Mouse (Mus musculus) megakaryocyte, embryonic 14.5 days (primary cell): ENCODE measurements around the gene Hspbp1.

Source experiments
- FLI1 ChIP-seq: IDR thresholded peaks from 2 replicates; pipeline ENCODE4 v1.6.1; 2012; ENCODE audit warnings: low read length, inconsistent platforms, mixed read lengths
- GATA1 ChIP-seq: IDR thresholded peaks from 3 replicates; pipeline ENCODE4 v1.6.1; 2012; ENCODE audit warnings: mixed read lengths, low read length, inconsistent platforms, borderline replicate concordance

DNA sequence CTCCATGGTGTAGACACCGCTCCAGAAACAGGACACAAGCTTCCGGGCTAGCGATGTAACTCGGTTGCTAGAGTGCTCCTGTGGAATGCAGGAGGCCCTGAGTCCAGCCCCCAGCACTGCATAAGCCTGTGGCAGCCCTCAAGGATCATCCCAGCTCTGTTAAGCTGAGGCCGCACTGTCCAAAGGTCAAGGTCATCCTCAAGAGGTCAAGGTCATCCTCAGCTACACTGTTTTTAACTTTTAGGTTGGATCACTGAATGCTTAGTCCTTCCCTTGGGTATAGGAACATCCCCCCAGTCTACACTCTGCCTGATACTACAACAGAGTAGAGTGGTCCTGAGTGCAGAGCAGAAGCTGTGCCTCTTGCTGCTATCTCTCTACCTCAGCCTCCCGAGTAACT lies 8.1 kb upstream of the Hspbp1 start:
- no peak for TF ChIP-seq GATA1
- no peak for TF ChIP-seq FLI1
